Mouse (Mus musculus) olfactory bulb, adult 2 months (tissue): ENCODE measurements around the gene Cby1. TPM values are rescaled to one million over a fixed set of nuclear protein-coding genes. Genes with fewer than 3 reads are reported as not detected.
"Not testable (repeated sequence)": the region's sequence is repeated elsewhere in the genome, so short reads cannot be mapped to it uniquely, and the experiment has no call there.

ENCODE experiments used
- H3K27ac ChIP-seq: fragments of 200-500 bp; 2 replicates; pipeline ENCODE4 v1.5.1; 2012; ENCODE audit warnings: low read depth, low read length; ENCODE audit not compliant: insufficient read depth
- H3K4me1 ChIP-seq: fragments of 200-500 bp; 2 replicates; pipeline ENCODE4 v1.6.1; 2012; ENCODE audit warnings: low read length; ENCODE audit not compliant: control insufficient read depth, insufficient read depth
- H3K4me3 ChIP-seq: fragments of 200-500 bp; 2 replicates; pipeline ENCODE4 v1.5.1; 2012; ENCODE audit warnings: mild to moderate bottlenecking, low read depth, low read length, moderate library complexity; ENCODE audit not compliant: insufficient read depth
- CTCF ChIP-seq: fragments of 200-500 bp; IDR thresholded peaks from 2 replicates; pipeline ENCODE4 v1.5.1; 2012; ENCODE audit warnings: low read depth, mild to moderate bottlenecking, low read length, moderate library complexity; ENCODE audit not compliant: insufficient read depth
- POLR2A ChIP-seq: fragments of 200-500 bp; IDR thresholded peaks from 2 replicates; pipeline ENCODE4 v1.6.1; 2012; ENCODE audit warnings: mild to moderate bottlenecking, low read depth, low read length, moderate library complexity; ENCODE audit not compliant: insufficient read depth
- WGBS: fragments of 180-500 bp; shearing (Covaris S2); methylation state at CpG from one replicate; pipeline ENCODE4 v1.1.7; 2018; 5-methylcytosine and 5-hydroxymethylcytosine counted together
- polyA plus RNA-seq: library from polyadenylated mRNA; stranded (reverse); fragments of >200 nt; gene quantifications from 2 replicates; pipeline ENCODE4 v1.2.4, GENCODE M21; 2012; ENCODE audit warnings: low replicate concordance; ENCODE audit not compliant: missing spikeins, insufficient read depth, insufficient read length

The Cby1 gene
- polyA plus RNA-seq, 1 experiment = not detected

DNA sequence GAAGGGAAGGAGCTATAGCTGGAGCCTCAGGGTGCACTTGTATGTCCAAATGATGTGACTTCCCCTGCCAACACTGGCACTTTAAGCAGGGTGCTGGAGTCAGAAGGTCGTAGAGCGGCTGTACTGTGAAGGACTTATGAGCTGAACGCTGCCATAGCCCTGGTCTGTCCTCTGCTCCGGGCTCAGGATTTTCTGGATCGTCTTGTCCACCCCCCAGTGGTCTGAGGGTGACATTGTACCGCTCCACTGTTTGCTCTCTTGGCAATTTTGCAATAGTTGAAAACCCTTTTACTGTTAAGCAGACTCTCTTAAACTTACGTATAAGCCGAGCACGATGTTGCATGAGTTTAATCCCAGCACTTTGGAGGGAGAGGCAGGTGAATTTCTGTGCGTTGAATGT, 10.2 kb downstream of the Cby1 start:
- TF ChIP-seq CTCF (no peak), POLR2A (no peak)
- H3K27ac ChIP-seq = no peak overlapping the region
- peaks cover 18% of the 10 kb centered on the region for H3K4me1 ChIP-seq
- H3K4me3 ChIP-seq = no peak overlapping the region
- WGBS = 64% methylated on average over 10 of the region's 10 CpGs

DNA sequence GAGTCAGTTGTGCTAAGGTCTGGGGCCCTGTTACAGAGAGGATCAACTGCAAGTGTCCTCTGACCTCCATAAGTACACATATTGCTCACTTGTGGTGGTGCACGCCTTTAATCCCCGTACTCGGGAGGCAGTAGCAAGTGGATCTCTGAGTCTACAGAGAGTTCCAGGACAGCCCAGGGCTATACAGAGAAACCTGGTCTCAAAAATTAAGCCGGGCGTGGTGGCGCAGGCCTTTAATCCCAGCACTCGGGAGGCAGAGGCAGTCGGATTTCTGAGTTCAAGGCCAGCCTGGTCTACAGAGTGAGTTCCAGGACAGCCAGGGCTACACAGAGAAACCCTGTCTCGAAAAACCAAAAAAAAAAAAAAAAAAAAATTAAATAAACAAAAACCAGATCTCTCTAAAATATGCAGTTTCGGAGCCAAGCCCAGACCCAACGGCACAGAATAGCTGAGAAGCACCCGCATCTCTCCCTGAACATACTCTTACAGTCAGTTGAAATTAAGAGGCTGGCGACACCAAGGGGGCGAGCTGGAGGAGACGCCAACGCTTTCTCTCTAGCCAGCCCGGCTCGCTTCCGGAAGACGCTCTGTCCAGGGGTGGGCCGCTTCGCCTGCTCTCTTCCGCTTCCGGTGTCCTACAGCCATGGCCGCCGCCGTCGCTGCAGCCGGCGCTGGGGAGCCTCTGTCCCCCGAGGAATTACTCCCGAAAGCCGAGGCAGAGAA, 11.4 kb downstream of the Cby1 start, which contains the start of gene Tomm22:
Tomm22 (plus strand) TSS at position 613 of the 723 bp plus-strand sequence.
- TF ChIP-seq POLR2A = 0 out of 2 replicates have a peak, but pooled peaks have one; percentile 36
- TF ChIP-seq CTCF = peak; percentile 38; the same call in 1 of the 2 replicates
- no peak within 1 kb of the TSS; the same call in 1 of the 2 replicates for H3K27ac ChIP-seq
- peak within 1 kb of the TSS; percentile 77 for H3K4me3 ChIP-seq
- 16% methylated on average over 33 of the region's 33 CpGs for WGBS
- peaks cover 18% of the 10 kb centered on the region for H3K4me1 ChIP-seq

DNA sequence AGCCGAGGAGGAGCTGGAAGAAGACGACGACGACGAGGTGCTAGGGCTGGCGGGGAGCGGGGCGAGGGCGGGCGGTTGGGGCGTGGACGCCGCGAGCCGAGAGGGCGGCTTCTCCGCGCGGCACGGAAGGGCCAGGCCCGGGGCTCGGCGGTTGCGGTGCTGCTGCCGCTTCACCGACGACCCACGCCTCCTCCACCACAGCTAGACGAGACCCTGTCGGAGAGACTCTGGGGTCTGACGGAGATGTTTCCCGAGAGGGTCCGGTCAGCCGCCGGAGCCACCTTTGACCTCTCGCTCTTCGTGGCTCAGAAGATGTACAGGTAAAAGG, 11.9 kb downstream of the Cby1 start:
- H3K4me1 ChIP-seq = peaks cover 18% of the 10 kb centered on the region
- under 1% methylated on average over 37 of the region's 37 CpGs for WGBS
- no peak overlapping the region; the same call in 1 of the 2 replicates for H3K27ac ChIP-seq
- peak overlapping the region; percentile 77 for H3K4me3 ChIP-seq
- TF ChIP-seq CTCF (no peak), POLR2A (no peak)

DNA sequence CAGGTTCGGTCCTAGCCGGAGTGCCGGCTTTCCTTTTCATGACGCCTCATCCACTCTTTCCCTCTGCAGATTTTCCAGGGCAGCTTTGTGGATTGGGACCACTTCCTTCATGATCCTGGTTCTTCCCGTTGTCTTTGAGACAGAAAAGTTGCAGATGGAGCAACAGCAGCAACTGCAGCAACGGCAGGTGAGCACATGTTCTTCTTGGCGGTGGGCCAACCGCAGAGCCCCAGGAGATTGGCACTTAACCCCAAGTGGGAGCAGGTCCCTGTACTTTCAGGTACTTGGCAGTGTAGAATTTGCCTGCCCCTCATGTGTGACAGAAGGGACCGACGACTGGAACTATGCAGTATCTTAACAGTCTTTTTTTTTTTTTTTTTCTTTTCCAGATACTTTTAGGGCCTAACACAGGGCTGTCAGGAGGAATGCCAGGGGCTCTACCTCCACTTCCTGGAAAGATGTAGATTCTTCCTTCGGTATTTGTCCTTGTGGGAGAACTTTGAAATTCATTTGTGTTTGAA, 12.9 kb downstream of the Cby1 start:
- Histone ChIP-seq H3K4me3 (peak overlapping the region; percentile 22; the same call in 1 of the 2 replicates), H3K4me1 (peaks cover 11% of the 10 kb centered on the region)
- WGBS = 74% methylated on average over 11 of the region's 11 CpGs
- not testable (repeated sequence) for H3K27ac ChIP-seq

DNA sequence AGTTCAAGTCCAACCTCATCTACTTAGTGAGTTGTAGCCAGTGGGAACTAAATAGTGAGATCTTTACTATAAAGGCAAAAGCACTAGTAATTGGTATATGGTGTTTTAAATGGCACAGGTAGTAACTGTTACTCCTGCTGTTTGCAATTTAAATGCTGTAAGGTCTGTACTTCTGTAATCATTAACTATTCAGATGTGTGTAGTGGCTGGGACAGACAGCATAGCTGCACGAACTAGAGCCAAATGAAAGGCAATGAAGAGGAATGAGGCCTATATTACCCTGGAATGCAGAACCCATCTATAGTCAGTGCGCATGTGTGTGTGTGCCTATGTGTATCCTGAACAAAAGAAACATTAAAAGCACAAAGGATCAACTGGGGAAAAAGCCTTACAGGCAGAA, 18.9 kb downstream of the Cby1 start:
- 78% methylated on average over 2 of the region's 2 CpGs for WGBS
- H3K4me1 ChIP-seq = peaks cover 5% of the 10 kb centered on the region
- no peak overlapping the region for H3K4me3 ChIP-seq
- H3K27ac ChIP-seq = no peak overlapping the region
- TF ChIP-seq CTCF (no peak), POLR2A (no peak)

DNA sequence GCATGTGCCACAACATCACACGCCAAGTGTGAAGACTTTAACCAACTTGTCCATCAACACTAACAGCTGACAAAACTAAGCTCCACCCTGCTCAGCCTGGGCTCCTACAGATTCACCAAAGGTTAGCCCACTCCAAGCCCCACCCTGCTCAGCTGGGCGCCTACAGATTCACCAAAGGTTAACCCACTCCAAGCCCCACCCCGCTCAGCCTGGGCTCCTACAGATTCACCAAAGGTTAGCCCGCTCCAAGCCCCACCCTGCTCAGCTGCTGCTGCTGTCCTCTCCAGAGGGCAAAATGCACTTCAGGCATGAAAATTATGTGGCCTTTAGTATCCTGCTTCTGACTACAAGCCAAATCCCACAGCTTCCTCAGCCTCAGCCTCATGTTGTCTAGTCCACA, 23.0 kb downstream of the Cby1 start:
- peaks cover 17% of the 10 kb centered on the region for H3K4me1 ChIP-seq
- 94% methylated on average over 4 of the region's 4 CpGs for WGBS
- H3K4me3 ChIP-seq = no peak overlapping the region
- no peak overlapping the region for H3K27ac ChIP-seq
- no peak for TF ChIP-seq POLR2A
- TF ChIP-seq CTCF = no peak

DNA sequence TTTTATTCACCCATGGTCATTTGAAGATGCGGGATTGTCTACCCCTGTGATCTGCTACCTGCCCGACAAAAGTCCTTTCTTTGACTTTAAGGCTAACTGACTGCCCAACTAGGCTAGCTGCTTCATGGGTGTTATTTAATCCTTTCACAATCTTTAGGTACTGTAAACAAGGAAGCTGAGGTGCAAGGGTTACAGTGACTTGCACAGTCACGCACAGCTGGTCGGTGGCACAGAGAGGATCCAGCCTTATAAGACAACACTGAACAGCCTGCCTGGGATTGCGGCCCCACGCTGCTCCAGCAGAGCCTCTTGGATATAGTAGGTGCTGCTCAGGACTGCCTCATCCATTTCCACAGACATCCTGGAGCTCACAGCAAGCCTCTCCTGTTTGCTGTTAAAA, 24.1 kb downstream of the Cby1 start:
- Histone ChIP-seq H3K4me3 (no peak overlapping the region), H3K4me1 (peaks cover 17% of the 10 kb centered on the region), H3K27ac (no peak overlapping the region)
- WGBS = 59% methylated on average over 6 of the region's 6 CpGs
- TF ChIP-seq CTCF (no peak), POLR2A (no peak)

DNA sequence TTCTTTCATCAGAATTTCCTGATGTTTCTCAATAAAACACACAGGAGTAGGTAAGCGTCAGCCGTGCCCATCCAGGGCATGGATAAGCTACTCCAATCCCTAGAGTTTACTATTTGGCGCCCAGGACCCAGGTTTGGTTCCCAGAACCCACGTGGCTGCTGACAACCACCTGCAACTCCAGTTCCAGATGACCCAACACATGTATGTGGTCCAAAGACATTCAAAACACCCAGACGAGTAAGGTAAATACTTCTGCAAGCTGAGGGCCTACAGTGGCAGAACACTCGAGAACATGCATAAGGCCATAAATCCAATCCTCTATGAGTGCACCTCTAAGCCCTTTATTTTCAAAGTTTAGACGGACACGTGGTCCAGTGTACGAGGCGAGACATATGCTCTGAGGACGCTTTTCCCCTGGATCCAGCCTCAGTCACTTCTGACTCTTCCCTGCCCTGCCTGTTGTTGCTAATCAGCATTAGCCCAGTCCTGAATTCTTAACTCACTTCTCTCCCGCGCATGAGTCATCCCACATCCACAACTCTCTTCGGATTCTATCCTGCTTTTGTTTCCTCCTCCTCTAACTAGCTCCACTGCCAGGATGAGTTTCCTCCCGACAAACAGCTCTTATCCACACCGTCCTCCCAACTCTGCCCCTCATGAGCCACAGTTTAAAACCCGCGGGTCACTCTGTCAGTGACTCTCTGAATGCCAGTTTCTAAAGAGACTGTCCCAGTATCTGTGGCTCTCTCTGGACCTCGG, 24.9 kb downstream of the Cby1 start:
- Histone ChIP-seq H3K4me3 (peak overlapping the region; percentile 42), H3K27ac (no peak overlapping the region), H3K4me1 (peaks cover 17% of the 10 kb centered on the region)
- 37% methylated on average over 19 of the region's 19 CpGs for WGBS
- no peak for TF ChIP-seq CTCF
- no peak for TF ChIP-seq POLR2A

DNA sequence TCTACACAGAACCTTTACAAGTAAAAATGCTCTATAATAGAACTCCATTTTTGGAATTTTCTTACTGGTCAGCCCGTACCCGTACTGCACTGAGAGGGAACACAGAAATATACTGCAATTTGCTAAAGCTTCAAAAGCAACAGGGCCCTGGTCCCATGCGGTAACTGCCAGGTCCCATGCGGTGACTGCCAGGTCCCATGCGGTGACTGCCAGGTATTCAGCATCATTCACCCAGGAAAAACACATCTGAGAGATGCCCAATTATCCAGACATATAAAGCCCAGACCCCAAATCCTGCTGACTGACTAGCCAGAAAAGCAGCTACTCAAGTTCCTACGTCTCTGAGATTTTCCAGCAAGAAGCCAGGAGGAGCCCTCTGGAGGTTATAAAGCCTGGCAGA, 25.6 kb downstream of the Cby1 start:
- H3K27ac ChIP-seq = no peak overlapping the region
- WGBS = 29% methylated on average over 6 of the region's 6 CpGs
- no peak for TF ChIP-seq CTCF
- no peak for TF ChIP-seq POLR2A
- H3K4me1 ChIP-seq = peaks cover 17% of the 10 kb centered on the region
- peak overlapping the region; percentile 42 for H3K4me3 ChIP-seq
